Mouse (Mus musculus): ENCODE data around the gene Rad54l2.

Gene Rad54l2

DNA sequence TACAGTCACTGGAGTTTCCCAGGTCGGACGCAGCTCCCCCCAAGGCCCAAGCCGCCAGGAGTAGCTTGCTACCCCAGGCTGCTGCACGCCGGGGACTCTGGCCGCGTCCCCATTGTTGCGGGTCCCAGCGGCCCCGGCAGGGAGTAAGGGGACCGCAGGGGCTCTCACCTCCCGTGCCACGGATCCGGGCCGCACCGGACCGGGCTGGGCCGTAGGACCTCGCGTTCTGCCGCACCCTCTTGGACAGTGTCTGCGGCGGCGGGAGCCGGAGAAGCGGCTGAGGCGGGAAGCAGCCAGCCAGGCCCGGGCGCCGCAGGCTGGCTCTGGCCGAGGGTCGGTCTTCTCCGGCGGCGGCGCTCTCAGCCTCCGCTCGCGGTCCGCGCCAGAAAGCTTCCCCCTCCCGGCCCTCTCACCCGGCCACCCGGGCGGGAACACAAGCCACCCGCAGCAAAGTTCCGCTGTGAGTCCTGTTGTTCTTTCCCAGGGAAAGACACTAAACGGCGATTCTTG, at the start of gene Rad54l2:
Rad54l2 (minus strand) TSS at position 383 of the 510 bp plus-strand sequence.
- DNase-seq (ENCODE audit: low spot score in 2 of 2): peak; percentile 68 to 73

DNA sequence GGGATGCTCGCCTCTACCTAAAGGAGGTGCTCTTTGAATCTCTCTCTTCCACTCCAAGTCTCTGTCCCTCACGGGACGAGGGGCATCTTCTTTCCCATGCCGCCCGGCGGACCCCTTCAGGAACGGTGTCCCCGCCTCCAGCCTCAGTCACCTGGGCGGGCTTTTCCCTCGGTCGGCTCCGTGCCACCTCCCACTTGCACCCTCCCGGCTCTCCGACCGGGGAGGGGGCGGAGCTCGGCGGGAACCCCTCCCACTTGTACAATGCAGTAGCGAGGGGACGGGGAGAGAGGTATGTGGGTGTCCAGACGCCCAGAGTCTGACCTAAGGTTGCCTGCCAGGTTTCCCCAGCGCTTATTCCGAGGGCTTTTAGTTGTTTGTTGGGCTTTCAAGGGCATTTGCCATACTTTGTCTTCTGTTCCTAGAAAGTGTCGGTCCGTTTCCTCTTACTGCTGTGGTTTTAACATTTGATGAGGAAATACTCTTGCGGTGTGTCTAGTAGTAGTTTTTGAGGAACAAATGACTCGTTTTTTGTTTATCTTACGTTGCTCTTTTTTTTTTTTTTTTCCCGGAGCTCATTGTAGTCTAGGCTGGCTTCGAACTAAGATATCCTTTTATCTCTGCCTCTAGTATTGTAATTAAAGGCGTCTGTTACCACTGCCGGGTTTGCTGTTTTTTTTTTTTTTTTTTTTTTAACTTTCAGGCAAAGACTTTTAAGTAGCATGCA, 33.5 kb upstream of the Rad54l2 start:
- DNase-seq (ENCODE audit: low spot score in 2 of 2): peak; percentile 86 to 88

DNA sequence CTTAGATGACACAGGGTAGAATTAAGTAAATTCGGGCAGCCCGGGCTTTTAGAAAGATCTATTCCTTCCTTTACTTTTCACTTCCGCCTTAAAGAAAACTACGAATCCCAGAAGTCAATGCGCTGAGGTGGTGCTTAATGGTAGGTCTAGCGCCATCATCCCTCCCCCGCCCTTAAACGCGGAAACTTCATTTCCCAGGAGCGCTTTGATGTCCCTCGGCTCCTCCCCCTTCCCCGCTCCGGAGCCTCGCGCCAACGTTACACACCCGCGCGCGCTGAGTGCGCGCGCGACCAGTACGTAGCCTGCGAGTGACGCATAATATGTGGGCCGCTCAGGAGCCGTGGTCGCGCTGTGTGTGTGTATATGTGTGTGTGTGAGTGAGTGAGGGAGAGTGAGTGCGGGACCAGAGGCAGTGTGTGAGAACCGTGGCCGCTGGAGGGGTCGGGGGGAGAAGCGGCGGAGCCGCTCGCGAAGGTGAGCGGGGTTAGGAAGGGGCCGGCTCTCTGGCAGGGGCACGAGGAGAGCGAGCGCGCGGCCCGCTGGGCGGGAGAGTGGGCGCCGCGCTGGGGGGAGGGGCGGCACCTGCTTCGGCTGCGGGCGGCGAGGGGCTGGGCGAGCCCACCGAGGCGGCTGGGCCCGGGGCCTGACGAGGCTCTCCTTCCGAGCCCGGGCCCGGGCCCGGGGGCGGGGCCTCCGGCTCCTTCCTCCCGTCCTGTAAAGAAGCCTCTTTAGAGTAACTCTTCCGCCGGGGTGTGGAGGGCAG, 32.8 kb upstream of the Rad54l2 start, which contains the start of gene Dcaf1:
Dcaf1 (plus strand) TSS at position 257 of the 763 bp plus-strand sequence.
- peak; percentile 96 to 97 for DNase-seq (ENCODE audit: low spot score in 2 of 2)

DNA sequence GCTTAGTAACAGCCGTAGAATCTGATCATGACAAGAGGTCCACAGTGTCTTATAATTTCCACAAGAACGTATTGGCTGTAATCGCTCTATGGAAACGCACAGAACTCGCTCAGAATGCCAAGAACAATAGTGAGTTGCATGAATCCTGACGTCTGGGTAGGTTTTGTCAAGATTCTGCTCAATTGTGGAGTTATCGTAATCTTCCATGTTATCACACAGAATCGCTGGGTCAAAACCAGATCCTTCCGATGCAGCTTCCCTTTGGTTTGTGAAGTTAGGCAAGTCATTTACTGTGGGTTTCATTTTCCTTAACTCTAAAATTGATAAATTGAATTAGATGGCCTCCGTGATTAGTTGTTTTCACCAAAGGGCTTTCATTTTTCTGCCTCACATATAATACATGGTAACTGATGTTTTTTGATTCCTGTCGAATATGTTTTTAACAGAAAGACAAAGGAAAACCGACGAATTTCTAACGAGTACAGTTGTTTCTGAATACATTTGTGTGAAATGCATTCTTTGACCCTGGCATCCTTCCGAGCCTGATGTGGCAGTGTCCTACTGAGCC, 32.1 kb upstream of the Rad54l2 start:
- peak in 1 of 2 experiments; percentile 7 for DNase-seq (ENCODE audit: low spot score in 2 of 2)

DNA sequence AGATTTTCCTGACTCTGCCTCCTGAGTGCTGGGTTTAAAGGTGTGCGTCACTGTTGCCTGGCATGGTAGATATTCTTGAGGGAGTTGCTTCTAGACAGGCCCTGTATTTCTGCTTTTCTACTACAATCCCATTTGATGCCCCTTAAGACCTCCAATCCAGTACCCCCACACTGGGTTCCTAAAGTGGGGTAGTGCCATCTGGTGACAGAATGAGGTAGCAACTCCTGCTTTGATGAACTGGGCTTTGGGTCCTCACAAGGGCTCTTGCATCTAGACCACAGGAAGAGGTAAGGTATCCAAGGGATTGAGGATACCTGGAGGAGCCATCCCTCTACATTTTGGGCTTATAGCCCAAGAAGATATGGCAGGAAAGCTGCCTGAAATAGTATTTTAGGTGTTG, 30.2 kb upstream of the Rad54l2 start:
- peak; percentile 2 to 9 for DNase-seq (ENCODE audit: low spot score in 2 of 2)

DNA sequence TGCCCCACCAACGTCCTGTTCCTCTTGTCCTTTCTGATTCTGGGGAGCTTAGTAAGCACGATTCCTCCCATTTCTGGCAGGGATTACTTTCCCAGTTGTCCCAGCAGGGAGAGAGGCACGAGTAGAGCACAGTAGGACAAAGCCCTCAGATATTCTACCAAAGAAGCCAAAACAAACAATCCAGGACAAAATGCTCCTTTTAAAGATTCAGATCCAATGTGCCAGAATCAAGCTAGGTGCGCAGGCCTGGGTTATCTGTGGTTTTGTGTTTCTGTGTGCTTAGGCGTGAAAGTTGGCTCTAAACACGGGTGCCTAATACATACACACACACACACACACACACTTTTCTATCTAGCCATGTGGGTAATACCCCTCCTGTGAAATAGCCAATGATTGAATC, 29.2 kb upstream of the Rad54l2 start:
- no peak for DNase-seq (ENCODE audit: low spot score in 2 of 2)

DNA sequence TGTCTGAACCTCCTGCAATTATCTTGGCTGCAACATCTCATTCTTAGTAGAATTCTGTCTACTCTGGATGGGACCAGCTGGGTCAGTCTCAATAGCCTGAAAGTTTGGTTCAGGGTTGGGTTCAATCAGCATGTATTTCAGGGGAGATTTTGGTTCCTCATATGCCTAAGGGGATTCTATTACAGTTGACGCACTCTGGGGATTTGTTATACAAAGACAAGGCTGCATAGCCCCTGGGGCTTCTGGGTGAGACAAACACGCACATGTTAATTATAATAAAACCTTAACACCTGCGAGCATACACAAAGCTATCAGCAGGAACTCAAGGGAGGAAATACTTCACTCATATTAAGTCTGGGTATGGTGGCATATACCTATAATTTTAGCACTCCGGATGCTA, 17.5 kb upstream of the Rad54l2 start:
- DNase-seq (ENCODE audit: low spot score in 2 of 2): no peak

DNA sequence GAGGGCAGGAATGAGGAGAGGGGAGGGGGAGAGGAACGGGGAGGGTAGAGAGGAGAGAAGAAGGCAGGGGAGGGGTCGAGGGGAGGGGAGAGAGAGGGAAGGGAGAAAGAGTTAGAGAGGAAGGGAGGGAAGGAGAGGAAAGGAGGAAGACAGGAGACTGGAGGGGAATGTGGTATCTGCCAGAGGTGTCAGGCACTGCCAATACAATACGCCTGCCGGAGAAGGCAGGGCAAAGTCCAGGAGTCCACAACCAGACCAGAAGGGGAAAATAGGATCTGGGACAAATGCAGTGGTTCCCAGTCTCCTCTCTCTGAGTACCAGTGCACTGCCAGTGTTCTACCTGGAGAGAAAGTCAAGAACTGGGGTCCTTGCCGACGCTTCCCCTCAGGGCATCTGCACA, 1.8 kb upstream of the Rad54l2 start:
- no peak for DNase-seq (ENCODE audit: low spot score in 2 of 2)

DNA sequence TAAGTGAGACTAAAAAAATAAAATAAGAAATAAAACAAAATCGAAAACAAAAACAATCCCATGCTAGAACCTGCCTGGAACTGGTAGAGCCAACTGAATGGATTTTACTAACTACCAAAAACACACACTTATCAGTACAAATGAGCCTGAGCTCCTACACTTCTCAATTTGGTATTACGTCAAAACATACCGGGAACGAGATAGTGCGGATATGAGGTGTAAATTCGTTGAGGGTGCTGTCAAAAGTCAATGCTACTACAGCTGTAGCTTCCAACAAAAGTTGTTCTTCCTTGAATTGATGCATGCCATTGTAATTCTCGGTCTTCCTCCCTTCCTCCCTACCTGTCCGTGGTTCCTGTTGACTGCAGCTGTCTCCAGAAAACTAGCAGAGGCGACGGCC, 369 bp upstream of the Rad54l2 start:
- DNase-seq (ENCODE audit: low spot score in 2 of 2): no peak

DNA sequence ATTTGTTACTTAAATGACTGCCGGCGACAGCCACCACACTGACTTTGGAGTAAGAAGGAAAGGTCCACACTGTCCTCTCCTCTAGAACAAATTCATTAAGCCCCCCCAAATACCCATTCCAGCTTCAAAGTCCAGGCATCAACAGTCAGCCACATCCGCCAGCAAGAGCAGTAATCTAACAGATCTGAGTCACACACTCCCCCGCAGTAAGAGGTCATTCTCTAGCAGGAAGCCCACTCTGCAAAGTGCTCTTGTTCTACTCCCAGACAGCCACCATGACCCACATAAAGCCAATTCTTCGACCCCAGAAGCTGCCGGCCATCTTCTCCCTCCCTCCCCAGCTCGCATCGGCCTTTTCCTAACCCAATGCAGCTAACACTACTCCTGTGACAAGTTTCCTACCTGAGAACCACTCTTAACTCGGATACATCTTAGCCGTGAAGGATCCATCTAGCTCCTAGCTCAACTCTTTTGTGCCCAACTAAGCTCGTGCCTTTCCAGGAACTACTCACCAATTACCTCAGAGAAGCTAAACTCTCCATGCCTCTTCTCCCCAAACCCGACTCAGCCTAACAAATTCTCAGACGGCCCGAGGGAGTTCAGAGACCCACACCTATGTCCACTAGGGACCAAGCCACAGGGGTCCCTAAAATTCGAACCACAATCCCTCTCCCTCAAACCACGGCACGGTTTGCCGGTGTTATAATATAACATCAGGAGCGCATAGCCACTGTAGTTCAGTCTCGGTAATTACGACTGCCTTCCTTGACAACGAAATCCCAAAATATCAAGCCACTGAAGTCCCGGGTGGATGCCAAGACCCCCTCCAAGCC, 799 bp downstream of the Rad54l2 start:
- no peak for DNase-seq (ENCODE audit: low spot score in 2 of 2)

DNA sequence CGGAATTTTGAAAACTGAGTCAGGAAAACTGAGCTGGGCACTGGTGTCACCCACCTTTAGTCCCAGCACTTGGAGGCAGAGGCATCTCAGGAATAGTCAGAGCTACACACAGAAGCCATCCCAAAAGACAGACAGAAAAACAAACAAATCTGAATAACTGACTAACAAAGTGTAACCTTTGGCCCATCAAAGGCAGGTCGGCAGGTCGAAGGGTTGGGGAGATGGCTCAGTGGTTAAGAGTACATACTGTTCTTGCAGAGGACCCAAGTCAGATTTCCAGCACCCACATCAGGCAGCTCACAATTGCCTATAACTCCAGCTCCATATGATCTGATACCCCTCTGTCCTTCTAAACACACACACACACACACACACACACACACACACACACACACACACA, 3.8 kb downstream of the Rad54l2 start:
- DNase-seq (ENCODE audit: low spot score in 2 of 2): no peak

DNA sequence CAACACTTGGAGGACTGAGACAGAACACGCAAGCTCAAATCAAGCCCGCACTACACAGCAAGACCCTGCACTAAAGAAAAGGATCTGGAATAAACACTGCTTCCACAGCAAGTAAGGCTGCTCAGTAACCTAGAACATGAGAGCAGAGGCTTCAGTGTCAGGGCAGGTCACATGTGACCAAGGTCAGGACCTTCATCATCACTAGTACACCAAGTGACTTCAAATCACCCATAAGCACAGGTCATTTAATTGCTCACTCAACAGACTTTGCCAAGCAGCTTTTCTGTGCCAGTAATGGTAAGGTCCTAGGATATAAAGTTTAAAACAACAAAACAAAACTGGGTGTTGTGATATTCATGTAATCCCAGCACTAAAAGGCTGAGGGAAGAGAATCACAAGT, 5.4 kb downstream of the Rad54l2 start:
- DNase-seq (ENCODE audit: low spot score in 2 of 2): no peak

DNA sequence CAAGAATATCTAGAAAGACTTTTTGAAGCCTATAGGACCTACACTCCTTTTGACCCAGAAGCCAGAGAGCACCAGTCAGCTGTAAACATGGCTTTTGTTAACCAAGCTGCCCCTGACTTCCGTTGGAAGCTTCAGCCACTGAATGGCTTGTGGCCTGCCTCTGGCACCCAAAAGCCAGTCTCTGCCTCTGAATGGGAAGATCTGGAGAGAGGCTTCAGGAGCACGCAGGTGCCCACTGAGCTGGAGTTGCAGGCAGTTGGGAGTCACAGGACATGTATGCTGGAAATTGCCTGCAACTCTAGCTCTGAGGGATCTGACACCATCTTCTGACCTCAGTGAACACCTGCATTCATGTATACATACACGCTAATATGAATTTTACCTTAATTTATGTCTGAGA, 8.9 kb downstream of the Rad54l2 start:
- DNase-seq (ENCODE audit: low spot score in 2 of 2): no peak

DNA sequence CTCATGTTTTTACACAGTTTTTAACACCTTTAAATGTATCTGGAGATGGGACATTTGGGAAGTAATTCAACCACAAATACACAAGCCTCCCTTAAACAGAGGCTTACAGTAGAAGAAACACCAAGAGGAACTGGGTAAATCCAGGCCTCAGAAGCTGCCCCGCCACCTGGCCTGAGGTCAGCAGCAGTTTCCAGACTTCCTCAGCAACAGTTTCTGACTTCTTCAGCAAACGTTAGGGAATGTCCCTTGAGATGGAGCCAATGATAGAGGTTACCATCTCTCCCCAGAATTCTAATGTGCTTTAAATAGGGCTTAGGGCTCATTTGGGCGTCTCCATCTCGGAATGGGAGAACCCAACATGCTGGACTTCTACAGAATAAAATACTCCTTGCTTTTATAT, 10.7 kb downstream of the Rad54l2 start:
- DNase-seq (ENCODE audit: low spot score in 2 of 2): no peak

DNA sequence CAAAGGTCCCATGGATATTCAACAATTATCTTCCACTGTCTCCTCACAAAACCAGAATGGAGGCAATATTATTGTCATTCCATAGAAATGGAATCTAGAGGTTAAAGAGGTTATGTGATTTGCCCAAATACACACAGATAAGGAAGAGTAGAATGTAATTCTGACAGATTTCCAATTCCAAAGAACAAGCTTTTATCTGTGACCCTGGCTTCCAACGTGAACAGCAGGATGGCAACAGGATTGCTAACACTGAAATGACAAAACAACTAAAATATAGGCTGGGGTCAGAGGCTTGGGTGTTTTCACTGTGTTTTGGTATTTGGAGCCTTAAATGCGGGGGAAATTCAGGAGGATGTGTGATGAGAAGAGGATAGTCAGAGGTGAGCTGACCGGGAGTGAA, 11.6 kb downstream of the Rad54l2 start:
- DNase-seq (ENCODE audit: low spot score in 2 of 2): no peak

DNA sequence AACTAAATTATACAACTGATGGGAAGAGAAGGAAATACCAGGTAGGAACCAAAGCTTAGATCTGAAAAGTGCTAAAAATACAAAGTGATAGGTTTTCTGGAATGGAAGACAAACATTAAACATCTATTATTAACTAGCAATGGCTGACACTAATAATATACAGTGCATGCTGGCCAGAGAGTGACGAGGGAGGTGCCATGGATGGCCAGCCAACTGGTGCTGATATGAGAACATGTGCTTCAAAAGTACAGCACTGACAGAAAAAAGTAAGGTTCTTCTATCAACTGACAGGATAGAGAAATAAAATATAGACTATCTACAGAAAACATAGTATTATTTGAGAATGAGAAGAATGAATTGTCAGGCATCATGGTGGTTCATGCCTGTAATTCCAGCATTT, 12.9 kb downstream of the Rad54l2 start:
- DNase-seq (ENCODE audit: low spot score in 2 of 2): no peak

DNA sequence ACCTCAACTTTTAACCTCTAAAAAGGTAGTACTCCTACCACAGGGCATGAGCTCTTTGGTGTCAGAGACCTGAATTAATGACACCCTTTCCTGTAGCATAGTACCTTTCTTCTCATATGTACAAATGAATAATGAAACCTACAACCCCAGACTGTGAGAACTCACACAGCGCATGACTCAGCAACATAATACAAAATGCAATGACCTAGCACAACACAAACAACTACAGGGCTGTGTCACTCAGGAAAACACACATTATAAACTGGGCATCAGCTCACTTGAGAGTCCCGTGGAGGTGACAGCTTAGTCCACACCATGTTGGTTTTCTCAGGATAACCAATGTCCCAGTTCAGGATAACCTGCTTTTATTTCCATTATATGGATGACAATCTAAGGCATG, 17.2 kb downstream of the Rad54l2 start:
- no peak for DNase-seq (ENCODE audit: low spot score in 2 of 2)

DNA sequence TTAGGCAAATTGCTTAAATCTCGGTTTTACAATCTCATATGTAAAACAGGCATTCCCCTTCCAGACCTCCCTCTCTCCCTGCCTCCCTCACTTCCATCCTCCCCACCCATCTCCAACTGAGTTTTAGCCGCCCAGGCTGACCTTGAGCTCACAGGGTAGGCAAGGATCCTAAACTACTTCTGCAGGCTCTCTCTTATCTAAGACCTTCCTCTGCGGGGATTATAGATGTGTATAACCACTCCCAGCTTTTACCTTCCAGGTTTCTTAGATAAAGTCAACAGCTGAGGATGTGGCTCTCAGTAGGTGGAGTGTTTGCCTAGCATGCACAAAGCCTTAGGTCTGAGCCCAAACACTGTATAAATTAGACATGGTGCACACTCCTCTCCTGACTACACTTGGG, 18.8 kb downstream of the Rad54l2 start:
- DNase-seq (ENCODE audit: low spot score in 2 of 2): no peak

DNA sequence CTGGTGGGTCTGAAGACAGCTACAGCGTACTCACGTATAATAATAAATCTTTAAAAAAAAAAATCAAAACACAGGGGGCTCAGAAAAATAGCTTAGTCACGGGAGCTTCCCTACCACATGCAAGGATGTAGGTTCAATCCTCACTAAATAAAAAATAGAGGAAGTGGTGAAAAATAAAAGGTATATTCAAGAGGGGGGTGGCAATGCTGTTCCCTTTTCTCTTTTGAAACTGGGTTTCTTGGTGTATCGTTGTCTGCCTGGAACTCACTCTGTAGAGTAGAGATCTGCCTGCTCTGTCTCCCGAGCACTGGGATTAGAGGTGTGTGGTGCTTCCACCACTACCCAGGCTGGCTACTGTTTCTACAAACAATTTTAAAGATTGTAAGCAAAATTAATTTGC, 19.2 kb downstream of the Rad54l2 start:
- no peak for DNase-seq (ENCODE audit: low spot score in 2 of 2)

DNA sequence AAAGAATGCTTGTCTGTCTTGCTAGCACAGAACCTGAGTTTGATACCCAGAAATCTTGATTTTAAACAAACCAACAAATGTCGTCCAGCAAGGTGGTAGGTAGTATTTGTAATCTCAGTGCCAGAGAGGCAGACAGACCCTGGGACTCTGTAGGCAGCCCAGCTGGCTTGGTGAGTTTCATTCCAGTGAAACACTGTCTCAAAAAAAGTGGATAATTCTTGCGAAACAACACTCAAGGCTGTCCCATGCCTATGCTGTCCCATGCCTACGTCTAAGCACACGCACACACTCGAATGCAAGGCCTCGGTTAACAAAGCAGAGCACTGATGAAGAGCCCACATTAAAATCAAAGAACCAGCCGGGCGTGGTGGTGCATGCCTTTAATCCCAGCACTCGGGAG, 32.6 kb downstream of the Rad54l2 start:
- no peak for DNase-seq (ENCODE audit: low spot score in 2 of 2)

DNA sequence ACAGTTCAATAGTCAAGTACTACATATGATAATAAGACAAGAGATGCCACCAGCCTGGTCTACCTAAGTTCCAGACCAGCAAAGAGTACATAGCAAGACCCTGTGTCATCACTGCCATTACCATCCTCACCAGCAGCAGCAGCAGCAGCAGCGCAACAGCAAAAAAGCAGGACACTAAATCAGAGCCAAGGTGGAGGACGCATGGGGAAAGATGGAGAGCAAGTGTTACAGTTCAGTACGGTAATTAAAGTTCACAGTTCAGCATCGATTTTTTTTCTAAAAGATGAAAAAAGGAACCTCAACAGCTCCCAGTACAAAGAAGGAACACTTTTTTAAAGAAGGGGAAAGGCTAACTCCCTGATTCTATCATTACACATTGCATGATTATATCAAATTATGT, 33.2 kb downstream of the Rad54l2 start:
- no peak for DNase-seq (ENCODE audit: low spot score in 2 of 2)

DNA sequence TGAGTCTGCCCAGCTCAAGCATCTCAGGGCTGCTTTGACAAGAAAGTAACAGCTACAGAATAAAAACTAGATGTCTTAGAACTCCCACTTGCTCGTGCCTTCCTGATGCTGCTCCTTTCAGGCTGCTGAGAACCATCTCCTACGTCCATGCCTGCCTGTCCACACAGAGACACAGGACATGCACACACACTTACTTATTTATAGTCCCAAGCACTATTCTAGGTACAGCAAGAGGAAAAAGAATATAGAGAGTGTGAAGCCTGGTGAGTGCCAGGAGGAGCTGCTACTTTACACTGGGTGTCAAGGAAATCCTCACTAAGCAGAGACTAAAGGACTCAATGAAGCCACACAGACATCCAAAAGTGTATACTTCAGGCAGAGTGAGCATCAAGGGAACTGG, 34.7 kb downstream of the Rad54l2 start:
- no peak for DNase-seq (ENCODE audit: low spot score in 2 of 2)
